Mouse (Mus musculus): Measurements from ENCODE around the gene Vmn1r73. TPM values are rescaled to one million over a fixed set of nuclear protein-coding genes. Genes with fewer than 3 reads are reported as not detected.

Gene Vmn1r73
- total RNA-seq (2015; ENCODE audit: low replicate concordance) (not detected in 2 replicates), total RNA-seq (2017; ENCODE audit: low replicate concordance) (not detected in 2 replicates)

DNA sequence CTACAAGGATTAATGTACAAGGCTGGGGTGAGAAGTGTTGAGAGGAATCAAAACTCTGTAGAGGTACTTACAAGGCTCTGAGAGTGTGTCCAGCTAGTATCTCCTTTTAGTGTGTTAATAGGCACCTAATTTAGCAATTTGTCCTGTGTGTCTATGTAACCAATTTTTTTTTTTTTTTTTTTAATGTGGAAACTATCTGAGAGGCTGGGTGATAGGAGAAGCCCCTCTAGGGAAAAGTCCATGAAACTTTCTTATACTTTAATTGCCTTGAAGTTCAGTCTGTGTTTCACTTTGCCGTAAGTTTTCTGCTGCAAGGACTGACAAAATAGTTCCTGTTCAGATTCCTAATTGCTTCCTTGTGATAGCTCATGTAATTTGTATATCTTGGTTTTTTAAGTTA is at the start of gene Vmn1r73:
Gene Vmn1r73 (plus strand): TSS at position 301 of the 400 bp plus-strand sequence.
- no peak for ATAC-seq (replicated peaks; ENCODE audit: low FRiP score, poor library complexity, severe bottlenecking)

Other genes starting within 250 kb of the Vmn1r73 start
- not detected in 2 replicates for gene Zscan4-ps2, start 216.0 kb upstream of the Vmn1r73 start, total RNA-seq (2015; ENCODE audit: low replicate concordance)
- not detected in 2 replicates for gene Zscan4-ps2, start 216.0 kb upstream of the Vmn1r73 start, total RNA-seq (2017; ENCODE audit: low replicate concordance)
- not detected in 2 replicates for gene Zscan4-ps3, start 121.0 kb upstream of the Vmn1r73 start, total RNA-seq (2015; ENCODE audit: low replicate concordance)
- not detected in 2 replicates for gene Zscan4-ps3, start 121.0 kb upstream of the Vmn1r73 start, total RNA-seq (2017; ENCODE audit: low replicate concordance)
- gene Vmn1r72, start 50.1 kb upstream of the Vmn1r73 start, total RNA-seq (2015; ENCODE audit: low replicate concordance): 0.21 TPM in 1 of 2 replicates, not detected in the other
- gene Vmn1r72, start 50.1 kb upstream of the Vmn1r73 start, total RNA-seq (2017; ENCODE audit: low replicate concordance): 1.8 TPM in 1 of 2 replicates, not detected in the other
- not detected in 2 replicates for gene Vmn1r74, start 103.7 kb downstream of the Vmn1r73 start, total RNA-seq (2015; ENCODE audit: low replicate concordance)
- 0.14 TPM in 1 of 2 replicates, not detected in the other for gene Vmn1r74, start 103.7 kb downstream of the Vmn1r73 start, total RNA-seq (2017; ENCODE audit: low replicate concordance)
- not detected in 2 replicates for gene Vmn1r75, start 144.4 kb downstream of the Vmn1r73 start, total RNA-seq (2015; ENCODE audit: low replicate concordance)
- not detected in 2 replicates for gene Vmn1r75, start 144.4 kb downstream of the Vmn1r73 start, total RNA-seq (2017; ENCODE audit: low replicate concordance)
- not detected in 2 replicates for gene Vmn1r76, start 207.9 kb downstream of the Vmn1r73 start, total RNA-seq (2015; ENCODE audit: low replicate concordance)
- gene Vmn1r76, start 207.9 kb downstream of the Vmn1r73 start, total RNA-seq (2017; ENCODE audit: low replicate concordance): not detected in 2 replicates